Mouse (Mus musculus): ENCODE measurements around the gene Havcr2.

DNA sequence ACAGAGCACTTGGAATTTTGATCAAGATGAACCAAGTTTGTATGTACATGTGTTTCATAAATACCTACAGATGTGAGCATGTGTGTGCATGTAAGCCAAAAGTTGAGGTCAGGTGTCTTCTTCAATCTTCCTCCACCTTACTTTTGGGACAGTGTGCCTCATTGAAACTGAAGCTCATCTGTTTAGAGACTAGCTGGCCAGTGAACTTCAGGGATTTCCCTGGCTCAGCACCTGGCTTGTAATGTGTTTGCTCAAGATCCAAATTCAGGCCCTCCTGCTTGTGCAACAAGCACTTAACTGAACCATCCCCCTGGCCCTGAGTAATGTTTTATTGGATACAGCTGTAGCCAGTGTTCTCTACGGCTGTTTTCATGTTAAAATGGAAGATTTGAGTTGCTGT, 36.3 kb upstream of the Havcr2 start:
- TF ChIP-seq CTCF (IDR thresholded peaks at IDR 0.05) (no peak), POLR2A (IDR thresholded peaks at IDR 0.05; ENCODE audit: insufficient read depth, low read depth, low read length) (no peak)
